Mouse (Mus musculus): ENCODE measurements around the gene Camk1d.

GRCm38 (mm10) chr2:5588329-5588982 is 125.9 kb downstream of the Camk1d start:
- TF ChIP-seq MEF2A (IDR thresholded peaks at IDR 0.05; ENCODE audit: borderline replicate concordance, low read depth, low read length) (no peak), RAD21 (IDR thresholded peaks at IDR 0.05; ENCODE audit: low read depth, low read length) (no peak; the same call in 1 of the 2 replicates), NRF1 (IDR thresholded peaks at IDR 0.05; ENCODE audit: low read depth, low read length) (no peak), SIN3A (IDR thresholded peaks at IDR 0.05; ENCODE audit: low read length) (no peak), PAX5 (IDR thresholded peaks at IDR 0.05; ENCODE audit: low read length) (no peak), CTCF (conservative IDR thresholded peaks at IDR 0.05 in 1 of 2, IDR thresholded peaks at IDR 0.05 in 1 of 2; ENCODE audit: low read depth in 2 of 2, low read length in 2 of 2) (no peak), MAX (IDR thresholded peaks at IDR 0.05; ENCODE audit: low read length) (no peak), POLR2A (IDR thresholded peaks at IDR 0.05; ENCODE audit: low read depth, low read length) (no peak), ZC3H11A (IDR thresholded peaks at IDR 0.05; ENCODE audit: low read depth, low read length) (no peak), TBP (conservative IDR thresholded peaks at IDR 0.05; ENCODE audit: low read depth, low read length) (no peak), ZMIZ1 (IDR thresholded peaks at IDR 0.05; ENCODE audit: low read depth, low read length) (no peak), TCF12 (IDR thresholded peaks at IDR 0.05; ENCODE audit: low read depth, low read length) (no peak)
